Mouse (Mus musculus) hindbrain, embryonic 10.5 days (tissue): ENCODE data around the gene Ctu2. TPM values are rescaled to one million over a fixed set of nuclear protein-coding genes. Genes with fewer than 3 reads are reported as not detected.

ENCODE experiments used
- DNase-seq: peaks from one replicate; pipeline ENCODE4 v3.0.0-alpha.2; 2017; ENCODE audit warnings: low spot score
- H3K27ac ChIP-seq: fragments of 300-500 bp; sonication (generic); 2 replicates; pipeline ENCODE4 v1.5.1; 2016; ENCODE audit warnings: mild to moderate bottlenecking, moderate library complexity
- H3K27me3 ChIP-seq: fragments of 300-500 bp; sonication (generic); 2 replicates; pipeline ENCODE4 v1.6.1; 2016; ENCODE audit warnings: mild to moderate bottlenecking; ENCODE audit not compliant: poor library complexity, insufficient read depth, severe bottlenecking
- H3K36me3 ChIP-seq: fragments of 300-500 bp; sonication (generic); 2 replicates; pipeline ENCODE4 v1.6.1; 2016; ENCODE audit warnings: mild to moderate bottlenecking, moderate library complexity
- H3K4me1 ChIP-seq: fragments of 300-500 bp; sonication (generic); replicated peaks from 2 replicates; pipeline ENCODE4 v1.6.1; 2016; ENCODE audit warnings: mild to moderate bottlenecking
- H3K4me3 ChIP-seq: fragments of 300-500 bp; sonication (generic); 2 replicates; pipeline ENCODE4 v1.5.1; 2016; ENCODE audit warnings: mild to moderate bottlenecking, moderate library complexity
- H3K9me3 ChIP-seq: fragments of 300-500 bp; sonication (generic); 2 replicates; pipeline ENCODE4 v1.6.1; 2016; ENCODE audit warnings: mild to moderate bottlenecking, moderate library complexity
- WGBS: fragments of 180-500 bp; shearing (Covaris S2); methylation state at CpG from one replicate; pipeline ENCODE4 v1.1.7; 2016; 5-methylcytosine and 5-hydroxymethylcytosine counted together
- polyA plus RNA-seq: library from polyadenylated mRNA; unstranded; fragments of >200 nt; fragmentation: Nextera tagmentation; extraction: Ambion mirVana; gene quantifications from 2 replicates; pipeline ENCODE4 v1.2.1, GENCODE M21; 2016

The Ctu2 gene
- 74.1 and 74.7 TPM in 2 replicates for polyA plus RNA-seq

GRCm38 (mm10) chr8:122475580-122476320 is at the start of gene Ctu2, which contains the start of gene Rnf166:
Ctu2 (plus strand) TSS chr8:122476143.
Rnf166 (minus strand) TSS chr8:122476064.
- peaks cover 28% of the 10 kb centered on the region for H3K4me1 ChIP-seq
- peak within 1 kb of the TSS; percentile 85 for H3K4me3 ChIP-seq
- H3K36me3 ChIP-seq = peaks cover 60% of the 10 kb centered on the region
- WGBS = under 1% methylated on average over 103 of the region's 103 CpGs
- no peaks in the 10 kb centered on the region for H3K27me3 ChIP-seq
- no peaks in the 10 kb centered on the region for H3K9me3 ChIP-seq
- DNase-seq = peak; percentile 94
- H3K27ac ChIP-seq = peak within 1 kb of the TSS; percentile 92

GRCm38 (mm10) chr8:122426145-122426544 is 49.8 kb upstream of the Ctu2 start:
- Histone ChIP-seq H3K27me3 (no peaks in the 10 kb centered on the region), H3K36me3 (no peaks in the 10 kb centered on the region), H3K9me3 (no peaks in the 10 kb centered on the region), H3K27ac (0 out of 2 replicates have a peak overlapping the region, but pooled peaks have one; percentile 35), H3K4me3 (no peak overlapping the region), H3K4me1 (peaks cover 8% of the 10 kb centered on the region; the same call in 1 of the 2 replicates)
- no peak for DNase-seq
- WGBS = 77% methylated on average over 9 of the region's 9 CpGs

- H3K9me3 ChIP-seq = no peaks in the 10 kb centered on the region
- no peak overlapping the region for H3K27ac ChIP-seq
- peaks cover 21% of the 10 kb centered on the region for H3K4me1 ChIP-seq
- 90% methylated on average over 7 of the region's 7 CpGs for WGBS
- H3K27me3 ChIP-seq = peaks cover 6% of the 10 kb centered on the region; the same call in 1 of the 2 replicates
- no peak for DNase-seq
- H3K4me3 ChIP-seq = no peak overlapping the region
- no peaks in the 10 kb centered on the region for H3K36me3 ChIP-seq
These were observed 48.3 kb upstream of the Ctu2 start for GRCm38 (mm10) chr8:122427607-122428006.

GRCm38 (mm10) chr8:122428163-122428562 is 47.8 kb upstream of the Ctu2 start:
- Histone ChIP-seq H3K9me3 (no peaks in the 10 kb centered on the region), H3K36me3 (no peaks in the 10 kb centered on the region), H3K4me1 (peaks cover 26% of the 10 kb centered on the region), H3K27me3 (peaks cover 6% of the 10 kb centered on the region; the same call in 1 of the 2 replicates), H3K27ac (no peak overlapping the region), H3K4me3 (no peak overlapping the region)
- WGBS = 93% methylated on average over 9 of the region's 9 CpGs
- DNase-seq = no peak

- Histone ChIP-seq H3K36me3 (peaks cover 18% of the 10 kb centered on the region), H3K4me3 (no peak overlapping the region), H3K9me3 (no peaks in the 10 kb centered on the region), H3K27me3 (peaks cover 6% of the 10 kb centered on the region; the same call in 1 of the 2 replicates), H3K4me1 (peaks cover 32% of the 10 kb centered on the region), H3K27ac (no peak overlapping the region)
- no peak for DNase-seq
- WGBS = 81% methylated on average over 10 of the region's 10 CpGs
These were observed 45.8 kb upstream of the Ctu2 start for GRCm38 (mm10) chr8:122430058-122430636.

GRCm38 (mm10) chr8:122430646-122431045 is 45.3 kb upstream of the Ctu2 start:
- Histone ChIP-seq H3K9me3 (peaks cover 4% of the 10 kb centered on the region; the same call in 1 of the 2 replicates), H3K27ac (no peak overlapping the region), H3K4me1 (peaks cover 32% of the 10 kb centered on the region), H3K36me3 (peaks cover 23% of the 10 kb centered on the region), H3K4me3 (no peak overlapping the region), H3K27me3 (peaks cover 6% of the 10 kb centered on the region; the same call in 1 of the 2 replicates)
- no peak for DNase-seq
- 82% methylated on average over 3 of the region's 3 CpGs for WGBS

GRCm38 (mm10) chr8:122431694-122432442 is 44.1 kb upstream of the Ctu2 start:
- H3K27me3 ChIP-seq = peaks cover 6% of the 10 kb centered on the region; the same call in 1 of the 2 replicates
- H3K9me3 ChIP-seq = peaks cover 5% of the 10 kb centered on the region; the same call in 1 of the 2 replicates
- WGBS = 39% methylated on average over 18 of the region's 18 CpGs
- peak overlapping the region; percentile 62 for H3K4me3 ChIP-seq
- DNase-seq = no peak
- peaks cover 32% of the 10 kb centered on the region for H3K4me1 ChIP-seq
- H3K36me3 ChIP-seq = peaks cover 35% of the 10 kb centered on the region
- H3K27ac ChIP-seq = peak overlapping the region; percentile 86

GRCm38 (mm10) chr8:122432443-122433268 is 43.3 kb upstream of the Ctu2 start, which contains the start of gene Cyba:
Cyba (minus strand) TSS chr8:122432930.
- peak within 1 kb of the TSS; percentile 62 for H3K4me3 ChIP-seq
- WGBS = 5% methylated on average over 45 of the region's 45 CpGs
- peaks cover 32% of the 10 kb centered on the region for H3K4me1 ChIP-seq
- H3K9me3 ChIP-seq = peaks cover 5% of the 10 kb centered on the region; the same call in 1 of the 2 replicates
- DNase-seq = peak; percentile 60
- peaks cover 43% of the 10 kb centered on the region for H3K36me3 ChIP-seq
- peak within 1 kb of the TSS; percentile 86 for H3K27ac ChIP-seq
- H3K27me3 ChIP-seq = peaks cover 6% of the 10 kb centered on the region; the same call in 1 of the 2 replicates

- peaks cover 50% of the 10 kb centered on the region for H3K36me3 ChIP-seq
- peak overlapping the region; percentile 62; the same call in 1 of the 2 replicates for H3K4me3 ChIP-seq
- 75% methylated on average over 11 of the region's 11 CpGs for WGBS
- DNase-seq = peak; percentile 15
- peak overlapping the region; percentile 86 for H3K27ac ChIP-seq
- peaks cover 6% of the 10 kb centered on the region; the same call in 1 of the 2 replicates for H3K27me3 ChIP-seq
- H3K9me3 ChIP-seq = peaks cover 5% of the 10 kb centered on the region; the same call in 1 of the 2 replicates
- H3K4me1 ChIP-seq = peaks cover 35% of the 10 kb centered on the region
These were observed 42.6 kb upstream of the Ctu2 start for GRCm38 (mm10) chr8:122433269-122433905.

GRCm38 (mm10) chr8:122435375-122435774 is 40.6 kb upstream of the Ctu2 start:
- peaks cover 70% of the 10 kb centered on the region for H3K36me3 ChIP-seq
- 91% methylated on average over 6 of the region's 6 CpGs for WGBS
- no peak for DNase-seq
- H3K9me3 ChIP-seq = peaks cover 5% of the 10 kb centered on the region; the same call in 1 of the 2 replicates
- no peak overlapping the region for H3K27ac ChIP-seq
- peaks cover 33% of the 10 kb centered on the region for H3K4me1 ChIP-seq
- H3K27me3 ChIP-seq = peaks cover 6% of the 10 kb centered on the region; the same call in 1 of the 2 replicates
- H3K4me3 ChIP-seq = no peak overlapping the region

- Histone ChIP-seq H3K4me3 (no peak overlapping the region), H3K27me3 (peaks cover 6% of the 10 kb centered on the region; the same call in 1 of the 2 replicates), H3K36me3 (peaks cover 71% of the 10 kb centered on the region), H3K4me1 (peaks cover 28% of the 10 kb centered on the region), H3K9me3 (peaks cover 5% of the 10 kb centered on the region; the same call in 1 of the 2 replicates), H3K27ac (no peak overlapping the region)
- DNase-seq = no peak
- WGBS = 93% methylated on average over 9 of the region's 9 CpGs
These were observed 39.8 kb upstream of the Ctu2 start for GRCm38 (mm10) chr8:122436146-122436545.
